Mouse (Mus musculus): ENCODE results near the gene Acot5.
"Not testable (repeated sequence)": the region's sequence is repeated elsewhere in the genome, so short reads cannot be mapped to it uniquely, and the experiment has no call there.

DNA sequence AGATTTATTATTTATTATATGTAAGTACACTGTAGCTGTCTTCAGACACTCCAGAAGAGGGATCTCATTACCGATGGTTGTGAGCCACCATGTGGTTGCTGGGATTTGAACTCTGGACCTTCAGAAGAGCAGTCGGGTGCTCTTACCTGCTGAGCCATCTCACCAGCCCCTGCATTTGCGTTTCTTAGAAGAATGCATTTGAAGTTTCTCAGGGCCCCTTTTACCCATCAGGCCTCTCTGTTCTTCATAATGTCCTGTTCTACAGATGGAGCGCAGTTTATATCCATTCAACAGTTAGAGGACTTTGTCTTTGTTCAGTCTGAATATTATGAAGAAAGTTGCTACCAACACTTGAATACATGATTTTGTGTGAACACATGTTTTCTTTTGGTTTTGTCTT is 46.9 kb upstream of the Acot5 start:
- TF ChIP-seq CTCF (IDR thresholded peaks at IDR 0.05; ENCODE audit: low read depth, low read length); POLR2A (IDR thresholded peaks at IDR 0.05; ENCODE audit: insufficient read depth, low read length); EP300 (IDR thresholded peaks at IDR 0.05; ENCODE audit: insufficient read depth, low read depth, low read length): not testable (repeated sequence)

Measured in ES-Bruce4 (cell line).